7 mouse cellular contexts compared by ENCODE assay signal in the genomic region with DNA sequence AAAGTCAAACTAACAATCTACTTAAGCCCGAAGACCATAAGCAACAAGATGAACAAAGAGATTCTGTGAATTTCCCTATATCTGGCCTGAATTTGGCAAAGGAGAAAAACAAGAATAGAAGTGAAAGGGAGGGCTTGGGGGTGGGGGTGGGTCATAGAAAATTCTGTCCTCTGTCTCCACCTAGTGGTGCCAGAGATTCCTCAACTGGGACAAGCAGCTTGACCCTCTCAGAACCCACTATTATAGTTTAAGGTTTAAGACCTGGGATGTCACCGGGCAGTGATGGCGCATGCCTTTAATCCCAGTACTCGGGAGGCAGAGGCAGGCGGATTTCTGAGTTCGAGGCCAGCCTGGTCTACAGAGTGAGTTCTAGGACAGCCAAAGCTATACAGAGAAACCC. TPM values are rescaled to one million over a fixed set of nuclear protein-coding genes. Genes with fewer than 3 reads are reported as not detected.
DNase-seq lines count a peak whose midpoint lies in the region; ATAC-seq lines count a peak whose summit lies in the region.

No protein-coding gene starts in this region.

- ATAC-seq in CD4-positive, CD25-positive, alpha-beta regulatory T cell, adult 4 months, result peak; percentile 41

- peak; percentile 53 for DNase-seq in layer of hippocampus, adult 11-12 months (ENCODE audit: low spot score)
- DNase-seq in layer of hippocampus, adult 9-11 months, result no peak
- peak; percentile 81 for DNase-seq in adipocyte (ENCODE audit: low spot score)
- DNase-seq in fibroblast of lung, adult 2 months (ENCODE audit: low read depth), result peak; percentile 40
- peak; percentile 52 to 64 for DNase-seq in layer of hippocampus, postnatal 10 days (ENCODE audit: low spot score in 2 of 2)
- peak; percentile 50 to 52 for DNase-seq in right cerebral cortex, adult 2 months (ENCODE audit: low spot score in 2 of 2)

RNA-seq across cellular contexts. Expression of a gene that starts 12.6 kb away (rescaled TPM):
- 10 to 100 TPM; 19.2 to 24.2 TPM for polyA plus RNA-seq in CD4-positive, CD25-positive, alpha-beta regulatory T cell, adult 4 months (2017; shearing (Covaris generic))
- 100 to 1,000 TPM; 187 to 188 TPM for total RNA-seq in layer of hippocampus, postnatal 10 days (2021)

RNA-seq across cellular contexts. Expression of a gene that starts 37.0 kb away (rescaled TPM):
- polyA plus RNA-seq in CD4-positive, CD25-positive, alpha-beta regulatory T cell, adult 4 months (2017; shearing (Covaris generic)), result 10 to 100 TPM; 50.0 to 62.7 TPM
- 10 to 100 TPM; 85.4 to 89.7 TPM for total RNA-seq in layer of hippocampus, postnatal 10 days (2021)

RNA-seq across cellular contexts. Expression of a gene that starts 58.4 kb away (rescaled TPM):
- polyA plus RNA-seq in CD4-positive, CD25-positive, alpha-beta regulatory T cell, adult 4 months (2017; shearing (Covaris generic)), result 10 to 100 TPM; 38.7 to 48.5 TPM
- total RNA-seq in layer of hippocampus, postnatal 10 days (2021), result 10 to 100 TPM; 39.7 to 41.8 TPM
